Mouse (Mus musculus): ENCODE results near the gene Pctp.

Pctp gene

DNA sequence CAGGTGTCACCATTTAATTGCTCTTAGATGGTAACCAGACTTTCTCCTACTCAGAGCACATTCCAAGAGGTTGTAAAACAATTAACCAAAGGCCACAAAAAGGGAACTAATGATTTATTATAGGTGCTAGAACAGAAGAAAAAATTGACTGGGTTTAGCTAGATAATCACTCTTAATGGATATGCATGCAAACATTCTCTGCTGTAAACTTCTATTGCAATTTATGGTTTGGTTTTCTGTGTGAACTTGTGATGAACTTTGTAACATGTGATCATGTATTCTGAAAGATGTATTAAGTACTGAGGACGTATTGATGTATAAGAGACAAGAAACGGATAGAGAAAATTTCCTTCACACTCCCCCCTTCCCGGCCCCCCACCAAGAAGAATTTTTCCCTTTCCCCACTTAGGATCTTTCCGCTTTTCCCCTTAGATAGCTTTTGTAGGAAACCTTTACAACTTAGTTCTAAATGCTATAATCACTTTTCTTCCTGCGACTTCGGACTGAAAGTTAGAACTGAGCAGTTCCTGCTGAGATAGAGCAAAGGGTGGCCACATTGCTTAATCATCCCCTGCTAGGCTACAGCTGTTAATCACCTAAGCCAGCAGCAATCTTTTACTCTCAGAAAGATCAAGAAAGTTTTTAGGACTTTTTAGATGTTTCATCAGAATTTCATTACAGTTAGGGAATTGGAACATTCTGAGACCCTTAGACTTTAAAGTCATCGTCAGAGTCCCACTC, 5.3 kb upstream of the Pctp start:
- no peak for DNase-seq (ENCODE audit: low read depth)

- DNase-seq (ENCODE audit: low read depth), result no peak
Measured at GRCm38 (mm10) chr11:90006111-90006510, 3.4 kb upstream of the Pctp start.

DNA sequence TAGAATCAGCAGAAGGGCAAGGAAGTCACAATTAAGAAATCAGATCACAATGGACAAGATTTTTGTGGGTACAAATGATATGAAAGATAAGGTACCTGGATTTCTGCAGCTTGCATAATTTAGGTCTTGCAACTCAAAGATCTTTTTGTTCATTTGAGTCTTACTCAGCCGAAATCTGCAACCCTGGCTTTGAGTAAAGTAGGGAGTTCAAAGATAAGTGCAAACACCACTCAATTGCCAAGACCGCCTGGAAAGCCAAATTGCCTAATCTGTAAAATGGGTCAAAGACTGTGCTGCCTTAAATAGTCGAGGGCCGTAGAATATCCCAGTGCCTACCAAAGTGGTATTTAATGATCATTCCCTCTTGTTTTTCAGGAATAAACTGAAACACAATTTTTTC, 692 bp upstream of the Pctp start:
- DNase-seq (ENCODE audit: low read depth), result no peak

DNA sequence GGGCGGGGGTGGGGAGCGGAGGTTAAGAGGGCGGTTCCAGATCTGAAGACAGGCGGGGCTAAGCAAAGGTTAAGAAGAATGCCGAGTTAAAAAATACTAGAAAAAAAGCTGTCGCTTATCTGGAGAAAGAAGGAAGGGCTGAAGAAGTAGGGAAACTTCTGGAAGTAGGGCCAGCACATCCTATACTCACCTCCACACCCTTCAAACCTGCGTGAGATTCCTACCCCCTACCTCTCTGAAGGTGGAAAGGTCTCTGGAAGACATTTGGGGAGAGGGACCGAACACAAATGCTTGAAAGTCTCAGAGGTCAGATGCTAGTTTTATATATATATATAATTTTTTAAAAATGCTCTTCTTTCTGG, 274 bp upstream of the Pctp start:
- DNase-seq (ENCODE audit: low read depth), result no peak

- DNase-seq (ENCODE audit: low read depth), result no peak
Measured at GRCm38 (mm10) chr11:90001396-90002230, 1.1 kb downstream of the Pctp start.

GRCm38 (mm10) chr11:90000666-90001065, 2.0 kb downstream of the Pctp start:
- no peak for DNase-seq (ENCODE audit: low read depth)

DNA sequence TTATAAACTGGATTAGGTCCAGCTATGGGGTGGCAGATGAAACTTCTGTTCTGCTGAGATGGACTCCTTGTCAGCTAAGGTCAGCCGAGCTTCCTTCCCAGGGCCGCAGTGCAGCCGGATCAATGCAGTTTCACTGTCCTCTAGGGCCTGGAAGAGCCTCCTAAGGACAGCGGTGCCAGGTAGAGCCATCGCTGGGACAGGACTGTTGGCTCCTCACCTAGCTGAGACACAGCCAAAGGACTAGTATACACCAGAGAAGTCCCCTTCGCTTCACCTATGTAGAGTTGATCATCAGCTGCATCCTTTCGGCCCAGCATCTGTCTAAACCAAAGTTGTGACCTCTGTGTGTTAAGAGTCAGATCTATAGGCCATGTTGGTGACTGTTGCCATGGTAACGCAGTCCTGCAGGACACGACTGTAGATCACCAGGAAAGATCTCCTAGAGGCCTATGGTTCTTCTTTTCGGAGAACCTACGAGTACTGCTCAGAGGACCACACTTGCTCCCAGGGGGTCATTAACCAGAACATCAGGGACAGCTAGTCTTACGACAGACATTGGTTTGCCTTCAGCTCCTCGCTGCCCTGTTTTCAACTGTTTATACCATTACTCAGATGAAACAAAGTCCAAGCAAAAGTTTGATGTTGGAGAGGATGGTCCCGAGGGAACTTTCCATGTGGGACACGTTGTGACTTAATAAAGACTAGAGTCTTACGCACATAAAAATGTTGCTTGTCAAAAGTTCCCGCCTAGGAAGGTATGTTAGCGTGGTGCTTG, 3.5 kb downstream of the Pctp start:
- no peak for DNase-seq (ENCODE audit: low read depth)

DNA sequence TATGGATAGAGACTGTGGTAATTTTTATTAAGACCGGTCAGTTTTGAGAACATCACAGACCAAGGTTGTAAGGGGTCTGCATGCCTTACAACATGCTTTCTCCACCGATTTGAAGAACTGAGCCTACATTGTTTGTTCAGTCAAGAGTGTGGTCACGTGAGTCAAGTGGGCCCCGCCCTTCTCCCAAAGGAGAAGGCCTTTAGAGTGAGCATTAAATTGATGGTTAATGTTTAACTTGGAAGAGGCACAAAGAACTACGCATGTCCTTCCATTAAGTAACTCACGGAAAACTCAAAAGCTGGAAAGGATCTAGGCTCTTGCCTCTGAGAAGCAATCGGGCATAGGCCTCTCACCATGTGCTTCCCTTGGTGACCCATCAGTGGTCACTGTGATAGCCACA, 5.8 kb downstream of the Pctp start:
- DNase-seq (ENCODE audit: low read depth), result peak; percentile 38

DNA sequence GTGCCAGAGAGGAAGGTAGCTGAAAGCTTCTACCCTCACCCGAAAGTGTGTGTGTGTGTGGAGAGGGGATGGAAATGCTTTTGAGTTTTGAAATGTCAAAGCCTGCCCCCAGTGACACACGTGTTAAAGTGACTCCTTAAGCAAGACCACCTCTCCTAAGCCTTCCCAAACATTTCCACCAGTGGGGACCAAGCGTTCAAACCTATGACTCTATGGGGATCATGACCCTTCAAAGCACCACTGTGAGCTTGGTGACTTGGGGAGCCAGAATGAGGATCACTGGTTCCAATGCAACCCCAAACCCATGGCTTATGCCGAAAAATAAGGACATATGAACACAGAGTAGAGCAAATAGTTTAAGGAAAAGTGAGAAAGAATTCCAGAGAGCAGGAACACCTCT, 6.3 kb downstream of the Pctp start:
- DNase-seq (ENCODE audit: low read depth), result no peak

GRCm38 (mm10) chr11:89995596-89995995, 7.1 kb downstream of the Pctp start:
- no peak for DNase-seq (ENCODE audit: low read depth)

GRCm38 (mm10) chr11:89994706-89995105, 8.0 kb downstream of the Pctp start:
- DNase-seq (ENCODE audit: low read depth), result no peak

- DNase-seq (ENCODE audit: low read depth), result no peak
Measured at GRCm38 (mm10) chr11:89991661-89992060, 11.0 kb downstream of the Pctp start.

GRCm38 (mm10) chr11:89988936-89989589, 13.6 kb downstream of the Pctp start:
- DNase-seq (ENCODE audit: low read depth), result peak; percentile 90

GRCm38 (mm10) chr11:89986516-89986915, 16.2 kb downstream of the Pctp start:
- DNase-seq (ENCODE audit: low read depth), result no peak

- DNase-seq (ENCODE audit: low read depth), result peak; percentile 63
Measured at GRCm38 (mm10) chr11:89985200-89986187, 17.2 kb downstream of the Pctp start.

DNA sequence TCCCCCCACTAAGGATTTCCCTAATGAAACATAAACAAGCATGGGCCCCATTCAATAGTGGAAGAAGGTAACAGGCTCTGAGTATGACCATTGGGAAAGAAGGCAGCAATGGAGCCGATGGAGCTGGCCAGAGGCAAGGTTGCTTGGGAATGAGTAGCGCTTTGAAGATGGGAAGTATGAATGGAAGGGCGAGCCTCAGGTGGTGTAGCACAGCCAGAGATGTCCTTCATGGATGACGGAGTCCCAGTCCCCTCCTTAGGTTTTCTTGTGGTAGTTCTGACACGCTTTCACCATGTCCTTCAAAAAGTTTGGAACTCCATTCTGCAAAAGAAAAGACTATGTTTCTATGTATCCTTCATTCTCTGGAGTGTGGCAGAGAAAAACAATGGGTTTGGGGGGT, 18.3 kb downstream of the Pctp start:
- DNase-seq (ENCODE audit: low read depth), result no peak

DNA sequence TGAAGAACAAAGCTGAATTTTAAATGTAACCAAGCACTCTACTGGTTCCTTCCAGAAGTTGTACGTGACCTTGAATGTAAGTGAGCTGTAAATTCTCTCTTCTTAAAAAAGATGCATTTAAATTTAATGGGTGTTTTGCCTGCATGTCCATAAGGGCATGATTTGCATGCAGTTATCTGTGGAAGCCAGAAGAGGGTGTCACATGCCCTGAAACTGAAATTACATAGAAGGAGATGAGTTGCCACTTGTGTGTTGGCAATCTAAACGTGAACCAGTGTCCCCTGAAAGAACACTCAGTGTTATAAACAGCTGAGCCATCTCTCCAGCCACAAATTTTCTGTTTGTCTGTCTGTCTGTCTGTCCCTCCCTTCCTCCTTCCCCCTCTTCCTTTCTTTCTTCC, 19.8 kb downstream of the Pctp start:
- no peak for DNase-seq (ENCODE audit: low read depth)

- no peak for DNase-seq (ENCODE audit: low read depth)
Measured at GRCm38 (mm10) chr11:89980106-89980505, 22.6 kb downstream of the Pctp start.

GRCm38 (mm10) chr11:89978914-89979818, 23.5 kb downstream of the Pctp start:
- no peak for DNase-seq (ENCODE audit: low read depth)

GRCm38 (mm10) chr11:89978353-89978831, 24.3 kb downstream of the Pctp start:
- DNase-seq (ENCODE audit: low read depth), result peak; percentile 47

All from NIH3T3 (cell line).